Mouse (Mus musculus): ENCODE data around the gene Gm45837. TPM values are rescaled to one million over a fixed set of nuclear protein-coding genes. Genes with fewer than 3 reads are reported as not detected.

The Gm45837 gene
- total and polyA plus RNA-seq, 3 experiments: 1.2 TPM; not detected in 2

DNA sequence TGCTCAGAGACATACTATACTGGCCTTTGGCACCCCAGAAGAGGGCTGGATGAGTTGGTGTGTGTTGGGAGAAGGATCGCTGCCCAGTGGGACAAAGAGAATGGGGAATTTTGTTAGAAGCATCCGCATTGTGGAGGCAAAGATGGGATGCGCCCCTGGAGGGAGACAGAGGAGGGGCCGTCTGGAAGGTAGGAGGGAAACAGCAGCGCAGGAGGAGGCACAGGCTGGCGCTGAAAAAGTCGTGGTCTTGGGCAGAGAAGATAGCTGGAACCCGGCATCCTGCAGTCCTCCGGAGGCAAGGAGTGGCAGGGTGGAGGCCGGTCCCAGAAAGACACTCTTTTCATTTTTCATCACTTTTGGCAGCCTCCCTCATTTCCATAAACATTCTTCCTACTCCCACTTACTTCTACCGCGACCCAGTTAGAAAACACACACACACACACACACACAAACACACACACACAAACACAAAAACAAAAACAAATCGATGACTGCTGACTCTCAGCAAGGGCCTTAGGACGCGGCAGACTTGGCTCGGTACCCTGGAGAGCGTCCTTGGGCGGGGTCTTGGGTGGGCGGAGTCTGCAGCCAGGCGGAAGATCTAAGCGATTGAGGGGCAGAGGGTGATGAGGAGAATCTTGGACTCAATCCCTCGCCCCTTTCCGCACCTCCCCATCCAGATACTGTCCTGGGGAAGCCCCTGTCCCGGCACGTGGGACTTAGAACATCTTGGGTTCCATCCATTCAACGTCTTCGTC is 8.5 kb downstream of the Gm45837 start:
- peak; percentile 60 for DNase-seq (ENCODE audit: low read depth, low spot score)
- Histone ChIP-seq H3K27ac (ENCODE audit: control insufficient read depth, low read depth, low read length) (no peak overlapping the region), H3K4me3 (ENCODE audit: control insufficient read depth in 1 of 2, insufficient read depth in 1 of 2, low read depth in 2 of 2, low read length in 2 of 2) (no peak overlapping the region), H3K27me3 (ENCODE audit: control insufficient read depth in 1 of 2, insufficient read depth in 2 of 2, low read length in 2 of 2) (no peaks in the 10 kb centered on the region), H3K4me1 (ENCODE audit: control insufficient read depth in 1 of 2, insufficient read depth in 2 of 2, low read length in 2 of 2) (peaks cover 3 to 10% of the 10 kb centered on the region in 2 experiments; a peak in 3 of 4 replicates), H3K79me2 (ENCODE audit: control insufficient read depth, insufficient read depth, low read length, poor library complexity) (no peaks in the 10 kb centered on the region), H3K9me3 (replicated peaks; ENCODE audit: insufficient read depth, low read length) (no peaks in the 10 kb centered on the region), H3K36me3 (ENCODE audit: control insufficient read depth in 1 of 2, insufficient read depth in 2 of 2, low read length in 2 of 2) (peaks cover 0 to 3% of the 10 kb centered on the region in 2 experiments; a peak in 2 of 4 replicates), H3K9ac (ENCODE audit: control insufficient read depth, low read depth, low read length, poor library complexity, severe bottlenecking) (no peak overlapping the region)
- no peak for TF ChIP-seq ZMIZ1 (IDR thresholded peaks at IDR 0.05; ENCODE audit: low read depth, low read length)
- TF ChIP-seq MEF2A (IDR thresholded peaks at IDR 0.05; ENCODE audit: extremely low read depth, insufficient replicate concordance, low read depth, low read length, poor library complexity, severe bottlenecking): no peak
- TF ChIP-seq EP300 (IDR thresholded peaks at IDR 0.05; ENCODE audit: low read depth in 1 of 2, low read length in 2 of 2): no peak
- no peak for TF ChIP-seq MAX (IDR thresholded peaks at IDR 0.05; ENCODE audit: low read length)
- no peak for TF ChIP-seq SIN3A (IDR thresholded peaks at IDR 0.05; ENCODE audit: low read length)
- no peak for TF ChIP-seq ETS1 (IDR thresholded peaks at IDR 0.05; ENCODE audit: low read depth, low read length)
- no peak for TF ChIP-seq NELFE (IDR thresholded peaks at IDR 0.05; ENCODE audit: low read depth, low read length)
- no peak for TF ChIP-seq POLR2AphosphoS5 (IDR thresholded peaks at IDR 0.05; ENCODE audit: borderline replicate concordance, low read depth, low read length)
- no peak for TF ChIP-seq ELF1 (IDR thresholded peaks at IDR 0.05; ENCODE audit: low read depth, low read length)
- no peak for TF ChIP-seq POLR2AphosphoS2 (IDR thresholded peaks at IDR 0.05; ENCODE audit: low read length)
- TF ChIP-seq POLR2A (IDR thresholded peaks at IDR 0.05; ENCODE audit: control insufficient read depth in 1 of 2, insufficient read depth in 1 of 2, low read depth in 1 of 2, low read length in 2 of 2, poor library complexity in 1 of 2): no peak
- no peak for TF ChIP-seq ZNF384 (IDR thresholded peaks at IDR 0.05; ENCODE audit: low read depth, low read length)
- no peak for TF ChIP-seq MAFK (IDR thresholded peaks at IDR 0.05; ENCODE audit: borderline replicate concordance, low read depth, low read length)
- TF ChIP-seq ZKSCAN1 (IDR thresholded peaks at IDR 0.05; ENCODE audit: low read depth, low read length): no peak
- TF ChIP-seq USF1 (IDR thresholded peaks at IDR 0.05; ENCODE audit: low read depth, low read length): no peak
- TF ChIP-seq UBTF (IDR thresholded peaks at IDR 0.05; ENCODE audit: borderline replicate concordance, insufficient read depth, low read depth, low read length): no peak
- TF ChIP-seq GABPA (IDR thresholded peaks at IDR 0.05; ENCODE audit: low read depth, low read length): no peak

DNA sequence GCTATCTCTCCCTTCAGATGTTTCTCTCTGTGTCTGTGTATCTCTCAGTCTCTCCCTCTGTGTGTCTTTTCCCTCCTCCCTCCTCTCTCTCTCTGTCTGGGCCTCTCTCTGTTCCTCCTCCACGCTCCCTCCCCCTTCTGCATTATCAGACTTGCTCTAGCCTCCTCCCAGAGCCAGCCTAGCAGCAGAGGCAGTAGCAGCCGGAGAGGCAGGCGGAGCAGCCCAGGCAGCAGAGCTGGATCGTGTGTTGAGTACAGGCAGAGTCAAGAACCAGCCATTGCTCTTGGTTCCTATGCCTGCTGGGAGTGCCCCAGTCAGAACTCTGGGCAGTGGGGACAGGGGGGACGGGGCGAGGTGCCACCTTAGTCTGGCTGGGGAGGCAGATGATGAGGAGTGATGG is 10.8 kb downstream of the Gm45837 start, which contains the start of gene Pde2a:
Gene Pde2a (plus strand): TSS at position 163 of the 400 bp plus-strand sequence.
- peak; percentile 40 for DNase-seq (ENCODE audit: low read depth, low spot score)
- Histone ChIP-seq H3K36me3 (ENCODE audit: control insufficient read depth in 1 of 2, insufficient read depth in 2 of 2, low read length in 2 of 2) (no peaks in the 10 kb centered on the region), H3K27me3 (ENCODE audit: control insufficient read depth in 1 of 2, insufficient read depth in 2 of 2, low read length in 2 of 2) (no peaks in the 10 kb centered on the region; a peak in 1 of 4 replicates), H3K4me3 (ENCODE audit: control insufficient read depth in 1 of 2, insufficient read depth in 1 of 2, low read depth in 2 of 2, low read length in 2 of 2) (no peak within 1 kb of the TSS), H3K4me1 (ENCODE audit: control insufficient read depth in 1 of 2, insufficient read depth in 2 of 2, low read length in 2 of 2) (no peaks in the 10 kb centered on the region), H3K9me3 (replicated peaks; ENCODE audit: insufficient read depth, low read length) (no peaks in the 10 kb centered on the region), H3K9ac (ENCODE audit: control insufficient read depth, low read depth, low read length, poor library complexity, severe bottlenecking) (no peak within 1 kb of the TSS), H3K27ac (ENCODE audit: control insufficient read depth, low read depth, low read length) (no peak within 1 kb of the TSS), H3K79me2 (ENCODE audit: control insufficient read depth, insufficient read depth, low read length, poor library complexity) (no peaks in the 10 kb centered on the region)
- TF ChIP-seq ETS1 (IDR thresholded peaks at IDR 0.05; ENCODE audit: low read depth, low read length) (no peak), GATA1 (IDR thresholded peaks at IDR 0.05; ENCODE audit: low read depth, low read length) (0 out of 2 replicates have a peak, but pooled peaks have one; percentile 30)

All from MEL (cell line).